Mouse (Mus musculus) embryonic facial prominence, embryonic 10.5 days (tissue): ENCODE measurements around the gene Abcb6. TPM values are rescaled to one million over a fixed set of nuclear protein-coding genes. Genes with fewer than 3 reads are reported as not detected.

Experiments used
- DNase-seq: peaks from one replicate; pipeline ENCODE4 v3.0.0-alpha.2; 2017; ENCODE audit warnings: low spot score
- H3K27ac ChIP-seq: fragments of 300-500 bp; sonication (generic); replicated peaks from 2 replicates; pipeline ENCODE4 v1.5.1; 2016; ENCODE audit warnings: mild to moderate bottlenecking
- H3K27me3 ChIP-seq: fragments of 300-500 bp; sonication (generic); replicated peaks from 2 replicates; pipeline ENCODE4 v1.6.1; 2016; ENCODE audit warnings: low read depth, mild to moderate bottlenecking; ENCODE audit not compliant: poor library complexity, severe bottlenecking
- H3K36me3 ChIP-seq: fragments of 300-500 bp; sonication (generic); replicated peaks from 2 replicates; pipeline ENCODE4 v1.6.1; 2016; ENCODE audit warnings: mild to moderate bottlenecking, moderate library complexity
- H3K4me1 ChIP-seq: fragments of 300-500 bp; sonication (generic); 2 replicates; pipeline ENCODE4 v1.6.1; 2016
- H3K4me3 ChIP-seq: fragments of 300-500 bp; sonication (generic); 2 replicates; pipeline ENCODE4 v1.5.1; 2016; ENCODE audit warnings: mild to moderate bottlenecking, moderate library complexity
- H3K9me3 ChIP-seq: fragments of 300-500 bp; sonication (generic); 2 replicates; pipeline ENCODE4 v1.6.1; 2016; ENCODE audit warnings: mild to moderate bottlenecking
- WGBS: fragments of 180-500 bp; shearing (Covaris S2); methylation state at CpG from one replicate; pipeline ENCODE4 v1.1.7; 2016; 5-methylcytosine and 5-hydroxymethylcytosine counted together
- microRNA-seq: library from miRNA; unstranded; fragments of <30 nt; microRNA quantifications from one replicate; pipeline ENCODE4, GENCODE M21; 2017
- polyA plus RNA-seq: library from polyadenylated mRNA; unstranded; fragments of >200 nt; fragmentation: Nextera tagmentation; extraction: Ambion mirVana; gene quantifications from 2 replicates; pipeline ENCODE4 v1.2.1, GENCODE M21; 2016

The Abcb6 gene
- polyA plus RNA-seq, 1 experiment from 2014 or later = 32.3 TPM

DNA sequence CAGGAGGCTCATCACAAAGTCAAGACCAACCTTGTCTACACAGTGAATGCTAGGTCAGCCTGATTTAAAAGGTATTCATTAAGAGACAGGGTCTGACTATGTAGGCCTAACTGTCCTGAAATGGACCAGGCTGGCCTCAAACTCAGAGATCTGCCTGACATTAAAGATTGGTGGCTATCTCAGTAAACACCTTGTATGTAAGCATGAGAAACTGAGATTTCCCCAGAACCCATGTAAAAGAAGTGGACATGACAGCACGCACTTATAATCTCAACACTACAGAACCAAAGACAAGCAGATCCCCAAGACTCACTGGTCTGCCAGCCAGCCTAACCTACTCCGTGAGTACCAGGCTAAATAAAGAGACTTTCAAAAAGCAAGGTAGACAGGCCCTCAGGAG lies 41.7 kb downstream of the Abcb6 start:
- H3K4me3 ChIP-seq = no peak overlapping the region
- H3K4me1 ChIP-seq = peaks cover 21% of the 10 kb centered on the region
- DNase-seq = no peak
- no peaks in the 10 kb centered on the region for H3K9me3 ChIP-seq
- peaks cover 51% of the 10 kb centered on the region for H3K36me3 ChIP-seq
- H3K27me3 ChIP-seq = no peaks in the 10 kb centered on the region
- no peak overlapping the region for H3K27ac ChIP-seq
- WGBS = 92% methylated on average over 2 of the region's 2 CpGs

GRCm38 (mm10) chr1:75136730-75137129 lies 43.5 kb downstream of the Abcb6 start:
- no peak overlapping the region for H3K27ac ChIP-seq
- H3K9me3 ChIP-seq = no peaks in the 10 kb centered on the region
- peaks cover 13% of the 10 kb centered on the region for H3K4me1 ChIP-seq
- no peak overlapping the region for H3K4me3 ChIP-seq
- H3K36me3 ChIP-seq = peaks cover 51% of the 10 kb centered on the region
- WGBS = 69% methylated on average over 3 of the region's 3 CpGs
- DNase-seq = no peak
- H3K27me3 ChIP-seq = no peaks in the 10 kb centered on the region

GRCm38 (mm10) chr1:75136293-75136692 lies 43.9 kb downstream of the Abcb6 start:
- no peaks in the 10 kb centered on the region for H3K9me3 ChIP-seq
- 76% methylated on average over 6 of the region's 6 CpGs for WGBS
- no peak overlapping the region for H3K4me3 ChIP-seq
- no peak overlapping the region; the same call in 1 of the 2 replicates for H3K27ac ChIP-seq
- DNase-seq = no peak
- peaks cover 51% of the 10 kb centered on the region for H3K36me3 ChIP-seq
- H3K4me1 ChIP-seq = peaks cover 9% of the 10 kb centered on the region
- no peaks in the 10 kb centered on the region for H3K27me3 ChIP-seq

GRCm38 (mm10) chr1:75133421-75134207 lies 46.6 kb downstream of the Abcb6 start, which contains the start of gene Slc23a3:
TSS of gene Slc23a3 (minus strand) at chr1:75133890.
- H3K4me1 ChIP-seq = no peaks in the 10 kb centered on the region
- peaks cover 37% of the 10 kb centered on the region for H3K36me3 ChIP-seq
- H3K27me3 ChIP-seq = no peaks in the 10 kb centered on the region
- DNase-seq = no peak
- no peak within 1 kb of the TSS for H3K27ac ChIP-seq
- H3K4me3 ChIP-seq = no peak within 1 kb of the TSS
- WGBS = 68% methylated on average over 12 of the region's 12 CpGs
- no peaks in the 10 kb centered on the region for H3K9me3 ChIP-seq

DNA sequence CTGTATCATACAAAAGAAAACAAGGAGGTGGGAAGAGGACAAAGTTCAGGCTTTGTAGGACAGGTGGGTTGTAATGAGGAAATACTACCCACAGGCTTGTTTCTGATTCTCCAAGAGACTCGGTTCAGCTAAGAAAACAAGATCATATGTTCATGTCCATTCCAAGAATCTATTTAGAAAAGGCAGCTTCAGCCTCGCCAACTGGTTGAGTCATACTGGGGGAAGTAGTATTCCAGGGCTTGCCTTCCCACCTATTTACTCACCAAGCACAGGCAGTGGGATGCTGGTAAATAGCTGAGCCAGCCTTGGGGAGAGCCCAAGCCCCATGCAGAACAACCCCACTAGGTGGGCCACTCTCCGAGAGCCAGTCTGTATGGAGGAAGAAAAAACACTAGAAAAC lies 51.6 kb downstream of the Abcb6 start:
- no peaks in the 10 kb centered on the region for H3K27me3 ChIP-seq
- no peaks in the 10 kb centered on the region for H3K36me3 ChIP-seq
- 79% methylated on average over 3 of the region's 3 CpGs for WGBS
- no peaks in the 10 kb centered on the region for H3K9me3 ChIP-seq
- H3K4me3 ChIP-seq = no peak overlapping the region
- H3K27ac ChIP-seq = no peak overlapping the region
- peaks cover 12% of the 10 kb centered on the region for H3K4me1 ChIP-seq
- no peak for DNase-seq

- DNase-seq = no peak
- Histone ChIP-seq H3K36me3 (no peaks in the 10 kb centered on the region), H3K27me3 (no peaks in the 10 kb centered on the region), H3K4me1 (peaks cover 12% of the 10 kb centered on the region), H3K27ac (peak overlapping the region; percentile 96), H3K4me3 (peak overlapping the region; percentile 72), H3K9me3 (no peaks in the 10 kb centered on the region)
- WGBS = 35% methylated on average over 5 of the region's 5 CpGs
These were observed 54.8 kb downstream of the Abcb6 start for GRCm38 (mm10) chr1:75125418-75125817.

DNA sequence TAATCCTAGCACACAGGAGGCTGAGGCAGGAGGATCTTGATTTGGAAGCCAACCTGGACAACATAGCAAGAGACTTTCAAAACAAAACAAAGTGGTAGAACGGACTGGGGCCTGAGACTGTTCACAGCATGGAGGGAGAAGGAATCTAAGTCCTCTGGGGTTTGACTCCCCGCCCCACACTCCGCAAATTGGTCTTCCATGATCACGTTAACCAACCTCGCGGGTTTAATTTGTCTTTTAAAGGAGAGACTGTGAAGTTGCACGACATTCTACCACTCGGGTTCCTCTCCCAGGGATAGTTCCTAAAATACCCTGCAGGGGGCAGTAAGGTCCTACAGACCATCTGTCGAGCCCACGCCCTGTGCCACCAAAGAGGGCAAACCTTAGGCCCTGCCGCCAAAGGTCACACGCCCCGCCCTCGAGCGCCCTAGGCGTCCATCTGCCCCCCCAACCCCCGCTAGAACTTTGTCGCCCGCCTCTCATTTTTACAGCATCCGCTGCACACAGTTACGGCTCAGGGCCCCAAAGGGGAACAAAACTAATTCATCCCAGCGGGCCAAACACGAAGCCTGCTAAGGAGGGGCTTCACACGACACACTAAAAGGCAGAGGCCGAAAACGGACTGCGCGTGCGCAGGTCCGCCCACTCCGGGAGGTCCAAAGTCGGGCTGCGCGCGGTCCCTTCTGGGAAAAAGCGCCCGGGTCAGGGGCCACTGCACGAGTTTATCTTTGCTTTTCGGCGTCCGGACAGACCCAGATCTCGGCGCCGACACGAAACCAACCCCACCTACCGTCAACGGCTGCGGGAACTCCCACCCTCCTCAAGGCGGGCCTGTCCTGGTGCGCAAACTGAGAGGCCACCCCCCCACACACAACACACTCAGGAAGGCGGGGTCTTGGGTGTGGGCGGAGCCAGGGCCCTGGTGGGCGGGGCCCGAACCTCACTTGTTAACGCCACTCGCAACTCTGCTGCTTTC lies 55.6 kb downstream of the Abcb6 start, which contains the start of gene Nhej1:
TSS of gene Nhej1 (minus strand) at position 855 of the 976 bp plus-strand sequence.
- Histone ChIP-seq H3K4me3 (peak within 1 kb of the TSS; percentile 72), H3K9me3 (no peaks in the 10 kb centered on the region), H3K27ac (peak within 1 kb of the TSS; percentile 96), H3K36me3 (no peaks in the 10 kb centered on the region), H3K4me1 (peaks cover 12% of the 10 kb centered on the region), H3K27me3 (no peaks in the 10 kb centered on the region)
- peak; percentile 96 for DNase-seq
- 2% methylated on average over 56 of the region's 56 CpGs for WGBS

DNA sequence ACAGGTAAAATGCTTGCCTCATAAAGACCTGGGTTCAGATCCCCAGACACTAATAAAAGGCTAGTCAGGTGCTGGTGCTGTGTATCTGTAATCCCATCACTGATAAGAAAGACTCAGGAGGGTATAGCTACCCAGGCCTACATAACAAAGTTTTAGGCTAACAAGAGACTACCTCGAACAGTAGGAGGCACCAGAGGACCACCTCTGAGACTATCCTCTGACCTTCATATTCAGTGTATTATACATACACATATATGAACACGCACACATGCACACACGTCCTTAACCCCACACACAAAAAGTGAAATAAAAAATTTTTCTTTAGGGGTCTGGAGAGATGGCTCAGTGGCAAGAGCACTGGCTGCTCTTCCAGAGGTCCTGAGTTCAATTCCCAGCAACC lies 58.0 kb downstream of the Abcb6 start:
- no peaks in the 10 kb centered on the region for H3K27me3 ChIP-seq
- no peak overlapping the region for H3K4me3 ChIP-seq
- WGBS = 86% methylated on average over 3 of the region's 3 CpGs
- H3K36me3 ChIP-seq = no peaks in the 10 kb centered on the region
- peaks cover 12% of the 10 kb centered on the region for H3K4me1 ChIP-seq
- DNase-seq = no peak
- no peaks in the 10 kb centered on the region for H3K9me3 ChIP-seq
- H3K27ac ChIP-seq = no peak overlapping the region

Small RNAs within 50 kb of the gene (microRNA-seq; reads per million reads assigned to microRNA genes)
- not detected for gene Gm27943

Other genes with a start within 250 kb of the Abcb6 start
- gene Cfap65, start 244.8 kb downstream of the Abcb6 start, polyA plus RNA-seq = 0.08 TPM in 1 of 2 replicates, not detected in the other
- 0.11 TPM in 1 of 2 replicates, not detected in the other for gene Ihh, start 228.7 kb downstream of the Abcb6 start, polyA plus RNA-seq
- gene Nhej1, start 55.2 kb downstream of the Abcb6 start, polyA plus RNA-seq = 11.1 and 13.8 TPM in 2 replicates
- gene Slc23a3, start 46.5 kb downstream of the Abcb6 start, polyA plus RNA-seq = 0.06 and 0.08 TPM in 2 replicates
- gene Cnppd1, start 37.7 kb downstream of the Abcb6 start, polyA plus RNA-seq = 45.3 and 46.2 TPM in 2 replicates
- gene Retreg2, start 37.6 kb downstream of the Abcb6 start, polyA plus RNA-seq = 32.1 and 35.8 TPM in 2 replicates
- 32.6 and 33.6 TPM in 2 replicates for gene Zfand2b, start 11.7 kb downstream of the Abcb6 start, polyA plus RNA-seq
- 22.9 and 27.2 TPM in 2 replicates for gene Ankzf1, start 11.8 kb upstream of the Abcb6 start, polyA plus RNA-seq
- gene Atg9a, start 11.8 kb upstream of the Abcb6 start, polyA plus RNA-seq = 20.7 and 21.8 TPM in 2 replicates
- gene Glb1l, start 30.4 kb upstream of the Abcb6 start, polyA plus RNA-seq = 13.3 and 14.5 TPM in 2 replicates
- gene Stk16, start 30.4 kb upstream of the Abcb6 start, polyA plus RNA-seq = 139 and 145 TPM in 2 replicates
- 14.6 and 16.3 TPM in 2 replicates for gene Tuba4a, start 39.5 kb upstream of the Abcb6 start, polyA plus RNA-seq
- gene A630095N17Rik, start 51.7 kb upstream of the Abcb6 start, polyA plus RNA-seq = not detected in 2 replicates
- gene Dnajb2, start 56.0 kb upstream of the Abcb6 start, polyA plus RNA-seq = 27.0 and 27.5 TPM in 2 replicates
- 1.7 and 2.1 TPM in 2 replicates for gene Ptprn, start 84.1 kb upstream of the Abcb6 start, polyA plus RNA-seq
- 1.9 and 2.5 TPM in 2 replicates for gene Resp18, start 98.0 kb upstream of the Abcb6 start, polyA plus RNA-seq
- 144 and 150 TPM in 2 replicates for gene Dnpep, start 137.6 kb upstream of the Abcb6 start, polyA plus RNA-seq
- gene Des, start 179.9 kb upstream of the Abcb6 start, polyA plus RNA-seq = 10.4 and 15.6 TPM in 2 replicates
- gene Speg, start 194.9 kb upstream of the Abcb6 start, polyA plus RNA-seq = 30.2 and 30.6 TPM in 2 replicates